Mouse (Mus musculus) left cerebral cortex, adult 18-20 months (tissue): Measurements from ENCODE around the gene Szt2. TPM values are rescaled to one million over a fixed set of nuclear protein-coding genes. Genes with fewer than 3 reads are reported as not detected.

Source experiments
- DNase-seq, 2 experiments: peaks; one replicate each; pipeline ENCODE4 v3.0.0; 2021 to 2022; ENCODE audit warnings: low spot score in 2 of 2, mixed read lengths in 1 of 2
- total RNA-seq, 2 experiments: library from RNA; stranded (reverse); gene quantifications; 2 replicates each; pipeline ENCODE4 v1.2.3; 2021

Szt2 gene
- total RNA-seq, 2 experiments from 2014 or later = 30.0 to 33.1 TPM

DNA sequence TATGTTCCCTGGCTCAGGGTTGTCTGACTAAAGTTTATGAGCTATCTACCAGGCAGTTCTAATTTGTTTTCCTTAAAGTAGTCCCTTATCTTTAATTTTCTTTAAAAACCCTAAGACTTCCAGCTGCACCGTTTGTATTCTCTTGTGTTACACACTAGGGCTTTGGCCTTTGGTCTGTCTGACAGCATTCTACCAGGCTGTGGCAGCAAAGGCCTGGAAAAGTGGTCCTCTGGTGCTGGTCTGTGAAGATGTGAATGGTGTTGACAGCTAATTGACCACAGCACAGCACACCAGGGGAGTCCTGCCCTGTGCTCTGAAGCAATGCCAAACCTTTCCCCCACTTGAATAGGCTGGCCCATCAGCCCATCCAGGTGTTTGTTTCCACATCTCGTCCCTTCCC lies 6.7 kb upstream of the Szt2 start:
- DNase-seq = no peak

DNA sequence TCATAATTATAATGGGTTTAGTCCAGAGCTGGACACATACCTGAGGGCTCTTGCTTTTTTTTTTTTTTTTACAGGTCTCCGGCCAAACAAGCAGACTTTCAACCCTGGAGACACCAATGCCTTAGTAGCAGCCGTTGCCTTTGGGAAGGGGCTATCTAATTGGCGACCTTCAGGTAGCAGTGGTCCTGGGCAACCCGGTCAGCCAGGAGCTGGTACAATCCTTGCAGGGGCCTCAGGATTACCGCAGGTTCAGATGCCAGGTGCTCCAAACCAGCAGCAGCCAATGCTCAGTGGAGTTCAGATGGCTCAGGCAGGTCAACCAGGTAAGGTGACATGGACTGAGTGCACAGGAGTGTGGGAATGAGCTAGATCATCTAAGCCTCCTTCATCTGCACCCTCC lies 4.5 kb upstream of the Szt2 start:
- no peak for DNase-seq

- no peak for DNase-seq
These were observed 1.8 kb upstream of the Szt2 start for GRCm38 (mm10) chr4:118410871-118411270.

- DNase-seq = no peak
These were observed 6.4 kb downstream of the Szt2 start for GRCm38 (mm10) chr4:118402701-118403100.

GRCm38 (mm10) chr4:118401918-118402317 lies 7.2 kb downstream of the Szt2 start:
- DNase-seq = no peak

- DNase-seq = no peak
These were observed 7.7 kb downstream of the Szt2 start for GRCm38 (mm10) chr4:118401421-118401820.

GRCm38 (mm10) chr4:118398400-118398799 lies 10.7 kb downstream of the Szt2 start:
- DNase-seq = no peak

- no peak for DNase-seq
These were observed 12.6 kb downstream of the Szt2 start for GRCm38 (mm10) chr4:118396433-118396832.

- no peak for DNase-seq
These were observed 13.8 kb downstream of the Szt2 start for GRCm38 (mm10) chr4:118395289-118395688.

DNA sequence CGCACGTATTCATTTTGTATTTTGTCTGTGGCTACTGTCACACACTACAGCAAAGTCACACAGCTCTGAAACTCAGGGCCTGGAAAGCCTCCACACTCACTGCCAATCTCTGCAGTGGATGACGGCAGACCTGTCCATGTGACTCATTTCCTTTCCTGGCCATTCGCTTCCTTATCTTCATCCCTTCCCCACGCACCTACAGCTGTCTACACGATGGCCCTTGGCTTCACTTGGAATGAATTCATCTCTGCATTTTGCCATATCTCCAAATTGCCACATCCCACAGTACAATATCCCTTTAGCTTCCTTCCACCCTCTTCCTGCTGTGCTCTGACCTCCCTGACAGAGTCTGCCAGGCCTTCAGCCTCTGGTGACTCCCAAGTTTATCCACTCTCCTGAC lies 14.6 kb downstream of the Szt2 start:
- no peak for DNase-seq

- DNase-seq = no peak
These were observed 18.9 kb downstream of the Szt2 start for GRCm38 (mm10) chr4:118390146-118390545.

DNA sequence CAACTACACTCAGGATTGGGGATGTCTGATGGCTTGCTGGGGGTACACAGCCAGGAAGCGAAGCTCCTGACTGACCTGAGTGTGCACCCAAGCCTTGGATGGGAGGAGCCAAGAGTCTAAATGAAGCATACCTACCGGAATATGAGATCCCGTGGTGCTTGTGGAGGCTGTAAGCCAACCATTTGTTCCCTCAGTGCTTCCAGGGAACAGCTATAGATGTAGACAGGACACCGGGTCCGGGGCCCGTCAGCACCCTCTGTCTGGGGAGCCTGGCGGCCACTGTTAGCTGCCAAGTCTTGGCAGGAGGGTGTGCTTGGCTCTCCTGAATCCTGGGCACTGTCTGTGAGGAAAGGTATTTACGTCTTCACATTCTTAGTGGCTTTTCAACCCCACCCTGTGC lies 21.8 kb downstream of the Szt2 start:
- no peak for DNase-seq

- no peak for DNase-seq
These were observed 25.8 kb downstream of the Szt2 start for GRCm38 (mm10) chr4:118383271-118383670.

- DNase-seq = no peak
These were observed 33.1 kb downstream of the Szt2 start for GRCm38 (mm10) chr4:118375999-118376398.

- DNase-seq = no peak
These were observed 37.3 kb downstream of the Szt2 start for GRCm38 (mm10) chr4:118371822-118372221.

- no peak for DNase-seq
These were observed 40.5 kb downstream of the Szt2 start for GRCm38 (mm10) chr4:118368616-118369015.

- no peak for DNase-seq
These were observed 41.5 kb downstream of the Szt2 start for GRCm38 (mm10) chr4:118367551-118367950.

DNA sequence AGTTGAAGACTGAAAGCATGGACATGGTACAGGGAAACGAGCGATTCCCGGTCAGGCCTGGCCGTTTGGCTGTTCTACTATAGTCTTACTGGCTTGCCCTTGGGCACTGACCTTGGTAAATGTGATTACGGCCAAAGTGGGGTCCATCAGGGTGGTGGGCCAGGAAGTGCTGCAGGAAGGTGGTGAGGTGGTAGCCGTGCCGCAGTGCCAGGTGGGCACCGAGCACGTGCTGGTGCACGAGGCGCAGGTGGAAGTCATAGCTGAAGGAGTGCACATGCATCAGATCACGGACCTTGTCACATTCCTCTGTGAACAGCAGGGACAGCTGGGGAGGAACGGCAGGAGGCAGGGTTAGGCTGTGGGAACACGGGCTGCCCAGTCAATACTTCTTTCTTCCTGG lies 43.1 kb downstream of the Szt2 start:
- no peak for DNase-seq

DNA sequence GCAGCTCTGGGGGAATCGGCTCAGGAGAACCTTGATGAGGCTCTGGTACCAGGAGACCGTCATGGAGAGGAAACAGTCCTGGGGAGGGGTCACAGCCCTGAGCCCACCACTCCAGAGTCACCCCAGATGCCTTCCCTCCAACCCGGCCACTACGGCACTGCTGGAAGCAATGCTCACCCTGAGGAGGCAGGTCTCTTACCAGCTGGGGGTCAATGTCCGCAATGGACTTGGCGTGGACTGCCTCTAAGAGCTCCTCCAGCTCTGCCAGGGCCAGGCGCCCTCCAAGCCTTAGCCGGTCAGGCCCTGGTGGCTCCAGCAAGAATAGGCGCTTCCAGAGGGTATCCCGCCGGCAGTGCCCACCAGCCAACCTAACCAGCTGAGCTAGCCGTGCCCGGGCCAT lies 44.4 kb downstream of the Szt2 start:
- DNase-seq = no peak

DNA sequence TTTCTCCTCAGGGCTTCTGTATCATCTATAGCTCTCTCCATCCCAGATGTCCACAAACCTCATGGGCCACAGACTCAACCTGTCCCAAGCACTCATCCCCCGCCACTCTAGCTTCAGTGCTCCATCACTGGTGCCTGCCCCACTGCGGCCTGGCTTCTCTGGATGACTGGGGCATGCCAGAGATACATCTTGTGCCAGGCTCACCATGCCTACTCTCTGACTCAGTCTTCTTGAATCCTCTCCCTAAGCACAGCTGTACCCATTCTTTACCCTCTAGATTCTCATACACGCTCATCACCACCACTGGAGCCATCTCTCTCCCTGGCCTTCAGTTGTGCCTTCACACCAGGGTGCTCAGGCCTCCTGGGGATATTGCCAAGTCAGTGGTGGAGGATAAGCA lies 45.1 kb downstream of the Szt2 start:
- no peak for DNase-seq

DNA sequence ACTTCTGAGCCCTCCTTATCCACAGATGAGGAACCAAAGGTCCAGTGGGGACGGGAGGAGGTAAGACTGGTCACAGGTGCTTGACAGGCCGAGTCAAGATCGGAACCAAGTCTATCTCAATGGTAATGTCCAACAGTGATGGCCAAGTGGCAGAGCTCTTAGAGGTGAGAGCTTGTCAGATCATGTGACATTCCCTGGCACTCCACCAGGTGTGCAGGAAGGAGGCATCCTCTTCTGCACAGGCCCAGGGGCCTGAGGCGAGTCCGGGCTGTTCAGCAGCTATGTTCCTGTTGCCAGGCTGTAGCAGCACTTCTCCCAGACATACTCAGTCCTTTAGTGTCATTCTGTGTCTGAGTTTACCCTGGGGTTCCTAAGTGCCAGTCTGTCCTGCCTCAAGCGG lies 46.2 kb downstream of the Szt2 start:
- DNase-seq = no peak

DNA sequence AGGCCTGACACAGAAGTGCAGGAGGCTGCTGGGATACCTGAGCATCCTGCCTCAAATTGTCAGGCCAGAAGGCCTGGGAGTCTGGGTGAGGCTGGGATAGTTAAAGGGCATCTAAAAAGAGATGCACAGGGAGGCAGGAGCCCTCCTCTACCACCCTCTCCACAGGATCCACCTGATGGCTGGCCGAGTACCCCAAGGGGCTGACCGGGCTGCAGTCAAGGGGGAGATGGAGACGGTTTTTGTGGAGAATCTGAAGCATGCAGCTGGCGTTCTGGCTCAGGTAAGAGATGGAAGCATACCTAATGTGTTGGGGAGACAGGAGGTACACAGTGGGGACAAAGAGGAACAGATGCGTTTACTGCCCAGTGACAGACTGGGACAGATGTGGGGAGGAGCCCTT lies 47.6 kb downstream of the Szt2 start:
- no peak for DNase-seq

DNA sequence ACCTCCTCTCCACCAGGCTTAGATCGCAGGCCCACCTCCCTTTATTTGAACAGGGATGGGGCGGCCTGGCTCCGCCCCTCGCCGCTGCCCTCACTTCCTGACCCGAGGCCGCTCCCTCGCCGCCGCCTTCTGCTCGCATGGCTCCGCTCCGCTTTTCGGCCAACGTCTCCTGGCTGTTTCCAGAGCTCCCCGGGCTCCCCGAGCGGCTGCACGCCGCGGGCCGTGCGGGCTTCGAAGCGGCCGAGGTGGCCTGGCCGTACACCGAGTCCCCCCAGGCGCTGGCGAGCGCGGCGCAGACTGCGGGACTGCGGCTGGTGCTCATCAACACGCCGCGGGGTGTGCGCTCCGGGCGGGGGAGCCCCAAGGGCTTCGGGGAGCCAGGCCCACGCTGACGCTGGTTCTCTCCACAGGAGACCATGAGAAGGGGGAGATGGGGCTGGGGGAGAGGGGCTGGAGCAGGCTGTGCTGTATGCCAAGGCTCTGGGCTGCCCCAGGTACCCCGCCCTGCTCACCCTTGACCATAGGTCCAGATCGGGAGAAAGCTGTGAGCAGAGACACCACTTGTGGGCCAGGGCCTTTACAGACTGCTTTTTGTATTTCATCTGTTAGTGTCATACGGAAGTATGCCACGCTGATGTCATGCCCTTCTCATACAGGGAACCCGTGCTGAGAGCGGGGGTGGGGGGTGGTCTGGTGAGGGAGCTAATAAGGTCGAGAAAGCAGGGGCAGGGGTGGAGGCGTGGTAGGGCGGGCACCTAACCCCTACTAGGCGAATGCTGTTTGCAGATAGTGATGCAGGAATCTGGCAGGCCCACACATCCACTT lies 49.0 kb downstream of the Szt2 start:
- peak; percentile 45 to 63 for DNase-seq
